Mouse (Mus musculus) fibroblast of lung, adult 2 months (primary cell): ENCODE data around the gene Agpat3.

Experiments used
- DNase-seq: peaks from one replicate; pipeline ENCODE4 v3.0.0-alpha.2; 2011; ENCODE audit warnings: low read depth

Gene Agpat3

DNA sequence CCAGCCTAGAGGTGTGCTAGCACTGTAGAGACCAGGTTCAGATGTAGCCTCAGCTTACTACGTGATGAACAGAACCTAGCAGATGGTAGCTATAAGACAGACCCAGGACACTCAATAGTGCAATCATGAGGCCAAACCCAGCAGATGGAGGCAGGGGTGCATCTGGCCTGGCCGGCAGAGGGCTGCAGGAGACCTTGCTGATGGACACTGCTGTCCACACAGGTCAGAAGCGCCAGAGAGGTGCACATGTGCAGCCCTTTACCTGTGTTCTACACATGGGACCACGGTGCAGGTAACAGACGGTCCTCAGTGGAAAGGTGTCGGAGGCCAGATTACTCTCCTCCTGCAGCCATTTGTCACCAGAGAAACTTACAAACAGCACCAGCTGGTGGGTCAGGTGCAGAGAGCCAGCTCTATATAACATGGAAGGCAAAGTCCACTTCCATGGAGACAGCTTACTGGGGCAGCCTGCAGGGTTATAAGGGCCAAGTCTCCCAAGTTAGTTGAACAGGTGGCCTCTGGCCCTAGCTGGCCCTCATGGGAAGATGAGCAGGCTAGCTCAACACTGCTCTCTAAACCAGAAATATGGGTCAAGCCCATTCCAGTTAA, 27.6 kb downstream of the Agpat3 start:
- DNase-seq = no peak

DNA sequence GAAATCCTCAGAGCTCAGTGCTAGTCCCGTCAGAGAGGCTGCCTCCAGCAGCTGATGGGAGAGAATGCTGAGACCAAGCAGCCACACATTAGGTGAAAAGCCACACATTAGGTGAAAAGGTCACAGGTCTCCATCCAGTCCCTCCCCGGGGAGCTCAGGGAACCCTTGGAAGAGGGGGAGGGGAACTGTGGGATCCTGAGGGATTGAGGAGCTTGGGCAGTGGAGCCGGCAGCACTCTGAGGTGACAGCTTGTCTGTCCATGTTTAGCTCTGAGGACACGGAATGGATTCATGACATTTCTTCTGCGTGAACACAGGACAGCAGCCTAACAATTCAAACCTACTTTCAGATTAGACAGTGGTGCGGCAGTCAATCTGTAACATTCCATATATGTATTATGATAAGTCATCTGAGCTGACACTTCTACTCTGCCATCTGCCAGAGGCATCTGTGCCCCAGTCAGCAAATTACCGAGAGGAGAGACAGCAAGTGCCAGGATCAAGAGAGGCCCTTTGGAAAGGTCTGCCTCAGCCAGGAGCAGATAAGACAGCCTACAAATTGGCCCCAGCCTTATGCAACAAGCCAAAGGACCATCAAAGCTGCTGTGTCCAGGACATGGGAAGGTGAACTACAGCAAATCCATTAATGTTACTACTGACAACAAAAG, 28.9 kb downstream of the Agpat3 start:
- no peak for DNase-seq

DNA sequence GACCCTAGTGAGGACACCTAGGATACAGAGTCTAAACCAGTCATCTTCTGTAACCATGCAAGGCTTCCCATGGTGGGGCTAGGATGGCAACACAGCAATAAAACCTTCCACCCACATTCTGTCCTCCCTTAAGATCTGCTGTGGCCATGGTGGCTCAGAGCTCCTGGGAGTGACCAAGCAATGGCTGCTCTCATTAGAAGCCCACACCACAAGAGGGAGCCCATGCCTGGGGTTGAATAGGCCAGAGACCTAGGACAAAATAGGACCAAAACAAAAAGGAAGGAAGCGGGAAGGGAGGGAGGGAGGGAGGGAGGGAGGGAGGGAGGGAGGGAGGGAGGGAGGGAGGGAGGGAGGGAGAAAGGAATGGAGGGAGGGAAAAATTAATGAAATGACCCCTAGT, 29.5 kb downstream of the Agpat3 start:
- no peak for DNase-seq

DNA sequence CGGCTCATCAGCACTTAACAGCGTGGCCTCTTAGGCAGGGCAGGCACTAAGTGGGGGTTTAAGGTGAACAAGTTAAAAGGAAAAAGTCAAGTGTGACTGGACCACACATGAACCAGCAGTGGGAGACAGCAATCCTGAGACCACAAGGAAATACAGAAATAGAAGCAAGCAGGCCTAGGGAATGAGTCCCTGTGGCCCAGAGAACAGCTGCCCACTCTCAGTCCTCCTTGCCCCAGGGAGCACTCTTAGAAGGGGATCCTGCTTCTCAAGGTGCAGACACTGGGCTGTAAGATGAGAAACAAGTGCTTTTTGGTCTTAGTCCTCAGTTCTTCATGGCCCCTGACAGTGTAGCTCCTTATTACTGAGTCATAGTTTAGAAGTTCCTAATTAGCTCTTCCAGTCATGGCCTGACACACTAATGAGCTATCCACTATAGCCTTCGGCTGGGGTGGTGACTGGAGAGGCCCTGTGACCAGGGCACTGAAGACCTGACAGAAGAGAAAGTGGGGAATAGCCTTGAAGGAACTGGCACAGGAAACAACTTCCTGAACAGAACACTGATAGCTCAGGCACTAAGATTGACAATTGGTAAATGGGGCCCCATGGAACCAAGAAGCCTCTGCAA, 31.0 kb downstream of the Agpat3 start:
- no peak for DNase-seq

DNA sequence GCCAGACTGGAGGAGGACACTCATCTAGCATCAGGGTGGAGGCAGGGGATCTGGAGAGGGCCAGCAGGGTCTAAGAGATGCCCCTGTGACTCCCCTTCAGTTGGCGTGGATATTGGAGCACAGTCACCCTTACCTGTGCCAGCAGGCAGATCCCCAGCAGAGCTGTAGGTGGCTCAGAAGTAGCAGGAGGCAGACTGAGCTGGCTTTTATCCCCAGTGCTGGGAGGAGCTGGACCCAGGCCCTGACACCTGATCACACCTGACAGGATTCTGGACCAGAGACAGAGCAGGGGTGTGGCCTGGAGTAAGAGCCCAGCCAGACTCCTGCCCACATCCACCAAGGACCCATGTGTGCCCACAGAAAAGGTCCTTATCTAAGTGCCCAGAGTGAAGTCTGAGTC, 31.8 kb downstream of the Agpat3 start:
- DNase-seq = no peak

DNA sequence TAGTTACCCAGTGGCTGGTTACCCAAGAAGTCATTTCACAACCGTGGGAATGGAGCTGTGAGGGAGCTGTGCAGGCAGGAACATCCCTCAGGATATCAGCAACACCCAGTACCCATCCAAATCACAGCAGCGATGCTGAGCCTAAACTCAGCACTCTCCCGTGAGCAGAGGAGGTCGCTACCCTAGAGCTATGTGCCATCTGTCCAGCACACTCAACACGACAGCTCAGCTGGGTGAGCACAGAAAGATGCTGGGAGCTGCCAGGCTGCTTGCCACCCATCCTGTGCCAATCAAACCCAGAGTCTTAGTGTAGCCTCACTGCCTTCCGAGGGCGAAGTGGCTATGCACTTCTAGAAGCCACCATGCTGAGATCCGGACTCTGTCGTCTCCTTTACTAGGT, 32.3 kb downstream of the Agpat3 start:
- no peak for DNase-seq

DNA sequence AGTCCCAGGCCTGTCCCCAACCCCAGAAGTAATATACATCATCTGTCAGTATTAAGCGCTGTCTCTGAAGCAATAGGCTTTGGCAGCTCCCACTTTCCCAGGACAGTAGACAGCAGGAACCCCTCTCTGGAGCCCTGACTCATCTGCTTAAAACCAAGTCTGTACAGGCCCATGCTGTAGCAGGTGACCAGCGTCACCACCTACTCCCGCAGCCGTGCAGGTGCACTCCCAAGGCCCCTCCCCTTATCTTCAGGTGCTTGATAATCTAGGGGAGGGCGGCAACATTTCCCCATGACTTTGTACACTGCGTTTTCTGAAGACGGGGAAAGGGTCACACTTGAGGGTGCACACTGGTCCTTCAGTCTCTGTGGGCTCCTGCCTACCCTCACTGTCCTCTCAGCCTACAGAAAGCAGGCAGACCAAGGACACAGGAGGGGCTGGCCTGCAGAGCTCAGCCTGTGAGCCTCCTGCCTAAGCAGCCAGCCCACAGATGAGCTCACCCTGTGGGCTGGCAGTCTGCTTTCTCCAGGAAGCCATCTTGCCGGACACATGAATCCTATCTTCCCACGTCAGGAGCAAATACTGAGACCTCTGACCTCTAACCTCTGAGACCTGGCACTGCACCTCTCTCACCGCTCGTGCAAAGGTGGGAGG, 34.9 kb downstream of the Agpat3 start:
- no peak for DNase-seq

DNA sequence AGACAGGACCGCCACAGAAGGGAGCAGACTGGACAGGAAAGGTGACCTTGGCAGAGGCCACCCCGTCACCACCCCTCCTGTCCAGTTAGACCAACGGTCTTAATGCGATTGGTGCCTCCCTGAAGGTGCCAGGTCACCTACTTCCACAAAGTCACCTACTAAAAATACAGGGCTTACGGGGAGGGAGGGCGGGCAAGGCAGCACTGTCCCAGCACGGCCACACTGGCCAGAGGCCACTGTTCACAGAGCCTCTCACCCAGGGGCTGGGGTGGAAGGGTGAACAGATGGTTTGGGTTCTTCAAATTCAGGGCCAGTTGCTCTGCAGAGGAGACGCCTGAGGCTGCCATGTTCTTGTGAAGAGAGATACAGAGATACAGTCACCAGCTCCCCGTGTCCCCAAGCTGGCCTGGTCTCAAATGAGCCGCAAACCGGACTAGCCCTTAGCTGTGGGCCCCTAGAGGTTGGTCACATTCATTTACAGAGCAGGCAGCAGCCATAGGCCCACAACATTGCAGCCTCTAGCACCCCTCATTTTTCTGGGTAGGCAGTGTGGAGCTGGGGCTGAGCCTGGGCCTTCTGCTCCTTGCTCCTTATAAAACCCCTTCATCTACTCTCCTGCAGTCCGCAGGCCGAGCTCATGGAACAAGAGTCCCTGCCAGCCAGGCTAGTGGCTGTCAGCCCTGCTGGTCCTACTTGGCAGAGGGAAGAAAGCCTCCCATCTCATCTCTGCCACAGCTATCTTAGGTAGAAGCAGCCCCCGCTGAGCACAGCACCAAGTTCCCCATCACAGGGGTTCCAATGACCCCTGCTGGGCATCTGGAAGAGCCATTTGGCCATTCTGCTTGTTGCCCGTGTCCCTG, 35.8 kb downstream of the Agpat3 start:
- no peak for DNase-seq

DNA sequence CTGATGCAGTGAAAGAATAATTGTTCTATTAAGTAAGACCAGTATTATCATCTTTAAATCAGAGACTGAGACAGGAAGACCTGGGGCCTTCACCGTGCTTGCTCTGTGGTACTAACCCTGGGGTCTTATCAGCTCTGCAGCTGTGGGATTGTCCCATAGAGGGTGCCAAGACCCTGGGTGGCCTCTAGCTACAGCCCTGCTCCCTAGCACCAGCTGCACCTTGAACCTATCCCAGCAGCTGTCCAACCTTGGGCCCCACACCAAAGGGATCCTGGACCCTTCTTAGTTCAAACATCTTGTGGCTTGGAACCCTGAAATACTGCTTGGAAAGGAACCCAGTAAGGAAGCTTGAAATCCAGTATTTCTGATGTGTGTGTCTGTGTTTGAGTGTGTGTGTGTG, 37.1 kb downstream of the Agpat3 start:
- no peak for DNase-seq

DNA sequence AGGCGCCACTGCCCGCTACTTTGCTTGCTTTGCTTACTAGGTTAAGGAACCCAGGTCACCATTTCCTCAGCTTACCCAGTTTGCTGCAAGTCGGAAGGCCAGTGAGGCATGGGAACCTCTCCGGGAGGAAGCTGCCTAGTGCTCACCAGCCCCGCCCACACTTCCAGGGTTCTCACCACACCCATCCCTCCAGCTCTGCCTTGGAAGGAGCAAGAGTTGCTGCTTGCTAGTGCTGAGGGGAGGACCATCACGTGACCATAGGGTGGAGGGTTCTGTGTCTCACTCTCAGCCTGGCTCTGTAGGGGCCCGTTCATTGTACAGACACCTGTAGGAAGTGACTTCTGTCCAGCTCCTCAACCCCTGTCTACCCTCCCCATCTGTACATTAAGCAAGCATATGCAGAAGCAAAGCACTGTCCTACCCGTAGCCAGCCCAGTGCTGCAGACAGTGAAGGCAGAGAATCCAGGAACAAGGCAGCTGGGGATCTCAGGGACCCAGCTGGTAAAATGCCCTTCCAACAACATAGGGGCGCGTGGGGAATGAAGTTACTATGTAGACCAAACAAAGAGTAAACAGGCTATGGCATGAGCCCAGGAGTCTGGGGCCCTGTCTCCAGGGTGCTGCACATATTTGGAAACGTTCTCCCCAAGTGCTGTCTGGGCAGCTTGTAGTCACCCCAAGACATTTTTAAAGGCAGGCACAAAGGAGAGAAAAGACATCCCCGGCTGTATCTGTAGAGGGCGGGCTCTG, 40.2 kb downstream of the Agpat3 start:
- no peak for DNase-seq

DNA sequence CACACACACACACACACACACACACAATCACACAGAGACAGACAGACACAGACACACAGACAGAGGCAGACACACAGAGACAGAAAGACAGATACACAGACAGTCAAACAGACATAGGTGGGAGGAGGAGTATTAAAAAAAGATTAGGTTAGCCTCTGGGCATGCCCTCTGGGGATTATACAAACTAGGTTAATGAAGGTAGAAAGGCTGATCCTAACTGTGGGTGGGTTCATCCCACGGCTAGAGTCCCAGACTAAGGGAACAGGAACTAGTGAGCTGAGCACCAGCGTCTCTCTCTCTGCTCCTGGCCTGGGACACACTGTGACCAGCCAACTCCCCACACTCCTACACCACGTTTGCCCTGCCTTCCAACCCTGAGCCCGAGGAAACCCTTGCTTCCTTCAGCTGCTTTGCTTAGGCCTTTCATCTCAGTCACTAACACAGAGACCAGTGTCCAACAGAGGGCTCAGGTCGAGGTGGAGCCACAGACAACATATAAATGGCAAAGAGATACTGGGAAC, 41.5 kb downstream of the Agpat3 start:
- no peak for DNase-seq

DNA sequence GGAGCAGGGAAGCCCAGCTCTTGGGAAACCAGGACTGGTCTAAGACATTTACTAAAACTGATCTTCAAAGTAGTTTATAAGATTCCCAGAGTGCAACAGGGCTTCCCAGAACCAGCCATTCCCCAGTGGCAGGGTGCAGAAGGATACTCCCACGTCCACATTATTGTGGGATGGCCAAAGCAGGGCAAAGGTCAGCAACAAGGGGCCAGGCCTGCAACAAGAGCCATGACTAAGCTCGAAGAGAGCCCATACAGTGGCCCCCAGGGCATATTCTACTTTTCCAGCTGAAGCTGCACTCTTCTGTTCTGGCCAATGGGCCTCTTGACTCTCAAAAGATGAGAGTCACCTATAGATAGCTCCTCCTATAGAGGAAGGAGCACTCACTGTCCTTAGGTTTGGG, 43.7 kb downstream of the Agpat3 start:
- no peak for DNase-seq

DNA sequence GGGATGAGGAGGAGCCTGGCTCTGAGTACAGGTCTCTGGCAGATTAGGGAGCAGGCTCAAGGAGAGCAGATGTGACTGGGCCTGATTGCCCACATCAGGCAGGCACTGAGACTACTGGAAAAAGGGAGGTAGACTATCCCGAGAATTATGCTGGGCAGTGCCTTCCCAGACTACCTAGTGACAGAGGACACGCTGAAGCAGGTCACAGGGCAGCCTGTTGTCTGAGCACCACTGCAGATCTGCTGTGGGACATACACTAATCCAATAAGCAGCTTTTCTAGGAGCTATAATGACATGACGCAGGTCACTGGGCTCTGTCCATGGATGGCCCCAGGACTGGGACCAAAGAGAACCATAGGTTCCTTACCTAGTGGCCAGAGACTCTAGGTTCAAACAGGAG, 44.9 kb downstream of the Agpat3 start:
- no peak for DNase-seq

DNA sequence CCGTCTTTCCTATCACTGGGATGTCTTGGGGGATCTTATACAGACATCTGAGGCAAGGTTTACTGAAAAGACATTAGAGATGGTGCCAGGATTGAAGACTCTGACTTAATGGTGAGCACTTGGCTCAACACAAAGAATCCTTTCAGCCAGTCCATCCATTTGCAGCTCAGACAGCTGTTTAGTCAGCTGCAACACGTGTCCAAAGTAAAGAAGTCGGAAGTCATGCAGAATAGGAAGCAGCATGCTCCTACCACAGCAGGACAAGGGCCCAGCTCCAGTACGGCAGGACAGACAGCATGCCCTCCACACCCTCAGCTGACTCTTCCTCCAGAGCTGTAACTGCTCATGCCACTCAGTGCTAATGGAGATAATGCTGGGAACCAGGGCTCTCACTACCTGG, 46.3 kb downstream of the Agpat3 start:
- no peak for DNase-seq

DNA sequence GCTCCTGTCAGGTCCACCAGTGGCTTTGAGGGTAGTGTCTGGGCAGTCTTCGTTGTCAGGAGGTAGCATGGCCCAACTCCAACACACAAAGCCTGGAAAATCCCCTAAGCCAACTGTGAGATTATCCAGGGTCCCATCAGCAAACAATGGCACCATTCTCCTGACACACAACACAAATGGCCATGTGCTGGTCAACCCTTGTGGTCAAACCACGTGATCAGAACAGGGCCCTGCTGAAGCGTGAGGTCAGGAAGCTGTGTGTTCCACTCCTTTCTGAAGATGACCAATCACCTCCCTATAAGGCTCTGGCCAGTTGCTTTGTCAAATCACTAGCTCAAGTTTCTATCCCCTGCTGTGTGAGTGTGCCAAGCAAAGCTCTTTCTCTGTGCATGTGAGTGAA, 47.3 kb downstream of the Agpat3 start:
- peak; percentile 51 for DNase-seq

DNA sequence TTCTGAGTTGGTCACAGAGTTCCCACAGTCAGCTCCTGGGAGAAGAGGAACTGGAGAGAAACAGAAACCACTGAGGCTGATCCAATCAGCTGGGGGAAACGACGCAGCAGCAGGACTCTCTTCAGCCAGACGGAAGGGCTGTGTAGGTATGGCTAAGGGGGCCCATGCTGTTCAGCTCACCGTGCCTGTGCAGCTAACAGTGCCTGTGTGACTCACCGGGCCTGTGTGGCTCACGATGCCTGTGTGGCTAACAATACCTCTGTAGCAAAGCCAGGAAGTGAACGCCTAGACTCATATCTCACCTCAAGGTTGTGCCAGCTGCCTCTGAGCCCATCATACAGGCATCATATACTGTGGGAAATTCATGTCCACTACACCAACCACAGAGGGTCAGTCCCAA, 48.6 kb downstream of the Agpat3 start:
- no peak for DNase-seq

DNA sequence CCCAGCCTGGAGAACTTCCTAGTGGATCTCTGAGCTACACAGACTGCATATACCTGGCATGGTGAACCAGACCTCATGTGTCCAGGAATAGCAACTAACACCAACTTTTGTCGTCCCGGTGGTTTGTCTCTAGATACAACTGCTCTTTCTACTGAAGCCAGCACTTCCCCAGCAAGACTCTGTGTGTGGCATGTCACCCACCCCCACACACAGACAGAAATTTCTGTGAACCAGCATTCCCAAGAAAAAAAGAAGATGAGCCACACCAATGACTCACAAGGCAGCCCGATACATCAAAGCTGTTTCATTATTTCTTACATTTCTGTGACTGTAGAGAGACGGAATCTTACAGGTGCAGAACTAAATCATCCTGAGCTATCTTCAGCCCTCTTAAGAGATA, 52.2 kb downstream of the Agpat3 start:
- no peak for DNase-seq

DNA sequence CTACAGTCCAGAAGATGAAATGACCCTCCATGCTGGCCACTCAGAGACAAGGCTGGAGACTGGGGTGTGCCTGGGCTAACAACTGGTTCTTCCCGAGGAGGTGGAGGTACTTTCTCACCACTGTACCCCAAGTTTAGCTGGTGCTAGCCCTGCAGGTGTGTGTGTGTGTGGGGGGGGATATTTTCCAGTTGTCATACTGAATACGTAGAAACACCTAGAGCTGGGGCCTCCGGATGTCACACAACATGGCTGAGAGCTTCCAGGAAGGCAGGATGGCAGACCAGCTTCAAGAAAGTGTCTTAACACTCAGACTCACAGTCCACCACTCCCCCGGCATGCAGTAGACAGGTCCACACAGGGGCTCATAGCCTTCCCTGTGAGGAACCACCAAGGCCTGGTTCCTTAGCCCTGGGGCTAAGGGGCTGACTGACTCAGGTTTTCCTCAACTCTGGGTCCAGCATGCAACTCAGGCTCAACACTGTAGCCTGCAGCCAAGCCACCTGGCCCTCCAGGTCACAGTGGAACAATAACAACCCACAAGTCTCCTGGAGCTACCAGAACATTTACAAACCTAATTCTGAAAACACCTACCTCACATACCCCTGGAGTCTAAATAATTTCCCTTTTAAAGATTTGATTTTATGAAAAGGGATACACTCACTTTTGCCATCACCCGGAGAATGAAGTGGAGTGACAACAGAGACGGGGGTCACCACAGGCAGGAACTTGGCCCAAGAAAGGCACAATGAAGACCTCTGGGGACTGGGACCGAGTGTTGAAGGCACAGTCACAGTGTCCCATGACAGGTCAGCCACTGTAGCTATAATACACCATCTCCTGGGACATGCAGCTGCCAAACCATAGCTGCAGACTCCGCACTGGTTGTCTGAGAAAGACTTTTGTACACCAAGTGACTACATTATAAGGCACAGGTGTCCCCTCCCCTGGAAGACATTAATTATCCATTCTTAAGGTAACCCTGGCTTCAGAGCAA, 53.3 kb downstream of the Agpat3 start:
- DNase-seq = no peak

DNA sequence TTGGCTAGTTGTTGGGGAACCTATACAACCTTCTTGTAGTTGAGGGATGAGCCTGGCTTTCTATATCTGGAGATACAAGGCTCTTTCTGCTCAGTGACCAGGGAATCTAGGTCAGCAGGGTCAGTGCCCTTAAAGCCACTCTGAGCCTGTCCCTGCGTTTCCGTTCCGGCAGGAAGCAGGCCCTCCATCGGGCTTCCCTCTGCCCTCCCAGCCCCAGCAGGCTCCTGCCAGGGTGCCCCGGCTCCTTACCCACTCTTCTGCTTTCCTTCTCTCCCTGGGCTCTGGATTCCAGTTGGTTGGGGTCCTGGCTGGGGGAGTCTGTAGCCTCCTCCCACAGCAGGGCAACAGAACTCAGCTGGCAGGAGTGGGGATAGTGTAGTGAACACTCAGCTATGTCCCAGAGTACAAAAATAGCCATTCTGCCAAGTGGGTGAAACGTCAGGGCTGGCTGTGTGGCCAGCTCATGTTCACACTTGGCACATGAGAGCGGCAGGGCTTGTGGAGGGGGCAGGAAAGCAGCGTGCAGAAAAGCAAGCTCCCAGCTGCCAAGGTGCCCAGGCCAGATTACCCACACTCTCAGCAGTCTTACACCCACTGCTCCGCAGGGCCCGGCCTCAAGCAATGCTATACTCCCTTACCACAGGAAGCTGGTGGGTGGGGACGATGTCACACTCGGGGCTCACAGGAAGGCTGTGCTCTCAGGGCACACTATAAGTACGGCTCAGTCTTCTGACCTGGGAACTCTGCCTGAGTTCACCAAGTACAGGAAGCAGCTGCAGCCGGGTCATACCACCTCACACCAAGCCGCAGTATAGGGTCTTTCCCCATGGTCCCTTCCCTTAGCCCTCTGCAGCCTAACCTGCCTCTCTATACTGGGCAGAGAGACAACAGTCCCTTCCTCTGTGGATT, 54.5 kb downstream of the Agpat3 start:
- peak; percentile 91 for DNase-seq
